Mouse (Mus musculus): ENCODE results near the gene Hist1h4i.

DNA sequence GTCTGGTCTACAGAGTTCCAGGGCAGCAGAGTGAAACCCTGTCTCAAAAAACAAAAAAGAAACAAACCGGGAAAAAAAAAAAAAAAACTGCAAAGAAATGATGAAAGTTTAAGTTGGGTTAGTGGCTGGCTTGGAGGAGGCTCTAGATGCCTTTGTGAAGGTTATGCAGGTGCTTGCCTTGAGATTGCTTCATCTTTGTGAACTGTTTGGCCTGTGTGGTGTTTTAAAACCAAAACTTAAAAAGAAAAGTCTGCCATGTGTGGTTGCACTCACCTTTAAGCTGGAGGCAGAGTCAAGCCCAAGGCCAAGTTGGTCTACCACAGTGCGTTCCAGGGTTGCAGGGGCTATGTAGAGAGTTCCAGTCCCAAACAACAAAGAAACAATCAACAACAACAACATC lies 7.9 kb upstream of the Hist1h4i start:
- TF ChIP-seq CTCF (IDR thresholded peaks at IDR 0.05; ENCODE audit: low read depth): no peak
- no peak for TF ChIP-seq EP300 (IDR thresholded peaks at IDR 0.05; ENCODE audit: low read depth)
